Comparison of ENCODE assay signal across 7 mouse cellular contexts in genomic region chr7:28218951-28219740, GRCm38 (mm10). TPM values are rescaled to one million over a fixed set of nuclear protein-coding genes. Genes with fewer than 3 reads are reported as not detected.
A peak's percentile ranks its signal among the peaks of the same experiment; 100 is the strongest.
DNase-seq lines count a peak whose midpoint lies in the region; ATAC-seq and TF ChIP-seq lines count a peak whose summit lies in the region.
"Not testable (repeated sequence)": the region's sequence is repeated elsewhere in the genome, so short reads cannot be mapped to it uniquely, and the experiment has no call there.

No protein-coding gene starts in this region.

- H3K4me2 ChIP-seq in forebrain, embryonic 14.5 days (ENCODE audit: low read length); midbrain, postnatal 0 days (ENCODE audit: low read depth, low read length, poor library complexity, severe bottlenecking): not testable (repeated sequence)
- H3K4me2 ChIP-seq in hindbrain, postnatal 0 days (ENCODE audit: low read depth, low read length) = peak overlapping the region; percentile 27; the same call in 1 of the 2 replicates

- 69% methylated on average over 20 of the region's 20 CpGs for WGBS in forebrain, embryonic 14.5 days
- 60% methylated on average over 20 of the region's 20 CpGs for WGBS in hindbrain, postnatal 0 days
- 78% methylated on average over 20 of the region's 20 CpGs for WGBS in midbrain, postnatal 0 days

- not testable (repeated sequence) for H3K27ac ChIP-seq in forebrain, embryonic 14.5 days (ENCODE audit: low read depth, low read length); hindbrain, postnatal 0 days; midbrain, postnatal 0 days (ENCODE audit: low read depth, low read length)

- H3K4me3 ChIP-seq in forebrain, embryonic 14.5 days (ENCODE audit: low read depth, low read length); hindbrain, postnatal 0 days (ENCODE audit: low read length); midbrain, postnatal 0 days (ENCODE audit: low read depth, low read length): not testable (repeated sequence)

- not testable (repeated sequence) for H3K27me3 ChIP-seq in forebrain, embryonic 14.5 days (replicated peaks; ENCODE audit: control insufficient read depth, insufficient read depth, low read length); hindbrain, postnatal 0 days (ENCODE audit: insufficient read depth, low read length); midbrain, postnatal 0 days (ENCODE audit: insufficient read depth, low read length)

- TF ChIP-seq CTCF in hindbrain, postnatal 0 days (IDR thresholded peaks at IDR 0.05; ENCODE audit: low read depth) = 0 out of 2 replicates have a peak, but pooled peaks have one; percentile 6
- TF ChIP-seq CTCF in midbrain, postnatal 0 days (IDR thresholded peaks at IDR 0.05) = not testable (repeated sequence)

- peak; percentile 25 for DNase-seq in adipocyte (ENCODE audit: low spot score)
- peak; percentile 18 to 39 for DNase-seq in cerebellum, adult 18-20 months
- peak; percentile 77 for DNase-seq in forebrain, embryonic 14.5 days (ENCODE audit: low spot score)
- DNase-seq in hindbrain, postnatal 0 days (ENCODE audit: low spot score) = peak; percentile 82
- peak; percentile 35 to 51 for DNase-seq in kidney, postnatal 4 days
- peak; percentile 49 to 57 for DNase-seq in left cerebral cortex, adult 18-20 months (ENCODE audit: low spot score in 2 of 2)
- peak; percentile 79 for DNase-seq in midbrain, postnatal 0 days (ENCODE audit: low spot score)

- H3K9me3 ChIP-seq in forebrain, embryonic 14.5 days (replicated peaks; ENCODE audit: control insufficient read depth, low read length); hindbrain, postnatal 0 days (ENCODE audit: low read length); midbrain, postnatal 0 days (ENCODE audit: low read length): not testable (repeated sequence)

- not testable (repeated sequence) for ATAC-seq in forebrain, embryonic 14.5 days; hindbrain, postnatal 0 days; midbrain, postnatal 0 days (ENCODE audit: low FRiP score)

- not testable (repeated sequence) for H3K36me3 ChIP-seq in forebrain, embryonic 14.5 days (ENCODE audit: control insufficient read depth, insufficient read depth, low read length); hindbrain, postnatal 0 days (ENCODE audit: insufficient read depth, low read length); midbrain, postnatal 0 days (ENCODE audit: insufficient read depth, low read length)

- not testable (repeated sequence) for H3K4me1 ChIP-seq in forebrain, embryonic 14.5 days (ENCODE audit: control insufficient read depth, insufficient read depth, low read length); hindbrain, postnatal 0 days (ENCODE audit: insufficient read depth, low read length); midbrain, postnatal 0 days (ENCODE audit: insufficient read depth, low read length)

- H3K9ac ChIP-seq in forebrain, embryonic 14.5 days (ENCODE audit: low read length); hindbrain, postnatal 0 days (replicated peaks; ENCODE audit: low read length); midbrain, postnatal 0 days (replicated peaks; ENCODE audit: low read length, poor library complexity, severe bottlenecking): not testable (repeated sequence)

RNA-seq across cellular contexts. Expression of gene Dyrk1b, which starts 39.9 kb away (rescaled TPM):
- 9.9 and 13.7 TPM in 2 replicates for polyA plus RNA-seq in forebrain, embryonic 14.5 days (2014; fragmentation: Nextera tagmentation; extraction: Ambion mirVana)
- total RNA-seq in hindbrain, postnatal 0 days (2014; rRNA removed) = 36.7 and 43.6 TPM in 2 replicates
- 7.8 and 8.4 TPM in 2 replicates for polyA plus RNA-seq in hindbrain, postnatal 0 days (2015; fragmentation: Nextera tagmentation; extraction: Ambion mirVana)
- total RNA-seq in left cerebral cortex, adult 18-20 months (2021) = 10 to 100 TPM; 39.6 to 40.6 TPM
- 28.8 and 33.3 TPM in 2 replicates for total RNA-seq in midbrain, postnatal 0 days (2014; rRNA removed)
- 8.0 TPM in 2 replicates for polyA plus RNA-seq in midbrain, postnatal 0 days (2015; fragmentation: Nextera tagmentation; extraction: Ambion mirVana)

RNA-seq across cellular contexts. Expression of gene Eid2, which starts 48.5 kb away (rescaled TPM):
- polyA plus RNA-seq in forebrain, embryonic 14.5 days (2014; fragmentation: Nextera tagmentation; extraction: Ambion mirVana) = 6.0 and 8.6 TPM in 2 replicates
- total RNA-seq in hindbrain, postnatal 0 days (2014; rRNA removed) = 48.4 and 70.7 TPM in 2 replicates
- polyA plus RNA-seq in hindbrain, postnatal 0 days (2015; fragmentation: Nextera tagmentation; extraction: Ambion mirVana) = 21.0 and 22.3 TPM in 2 replicates
- 10 to 100 TPM; 62.3 to 65.2 TPM for total RNA-seq in left cerebral cortex, adult 18-20 months (2021)
- 78.8 and 81.3 TPM in 2 replicates for total RNA-seq in midbrain, postnatal 0 days (2014; rRNA removed)
- polyA plus RNA-seq in midbrain, postnatal 0 days (2015; fragmentation: Nextera tagmentation; extraction: Ambion mirVana) = 21.2 and 29.0 TPM in 2 replicates

RNA-seq across cellular contexts. Expression of gene Fbl, which starts 49.6 kb away (rescaled TPM):
- polyA plus RNA-seq in forebrain, embryonic 14.5 days (2014; fragmentation: Nextera tagmentation; extraction: Ambion mirVana) = 36.0 and 38.3 TPM in 2 replicates
- 23.5 and 24.4 TPM in 2 replicates for total RNA-seq in hindbrain, postnatal 0 days (2014; rRNA removed)
- polyA plus RNA-seq in hindbrain, postnatal 0 days (2015; fragmentation: Nextera tagmentation; extraction: Ambion mirVana) = 70.7 and 73.7 TPM in 2 replicates
- 10 to 100 TPM; 47.8 to 60.2 TPM for total RNA-seq in left cerebral cortex, adult 18-20 months (2021)
- 31.9 and 34.4 TPM in 2 replicates for total RNA-seq in midbrain, postnatal 0 days (2014; rRNA removed)
- 51.9 and 60.9 TPM in 2 replicates for polyA plus RNA-seq in midbrain, postnatal 0 days (2015; fragmentation: Nextera tagmentation; extraction: Ambion mirVana)

RNA-seq across cellular contexts. Expression of gene Eid2b, which starts 58.4 kb away (rescaled TPM):
- 33.3 and 35.1 TPM in 2 replicates for polyA plus RNA-seq in forebrain, embryonic 14.5 days (2014; fragmentation: Nextera tagmentation; extraction: Ambion mirVana)
- total RNA-seq in hindbrain, postnatal 0 days (2014; rRNA removed) = 34.6 and 38.2 TPM in 2 replicates
- polyA plus RNA-seq in hindbrain, postnatal 0 days (2015; fragmentation: Nextera tagmentation; extraction: Ambion mirVana) = 42.3 and 45.1 TPM in 2 replicates
- total RNA-seq in left cerebral cortex, adult 18-20 months (2021) = 10 to 100 TPM; 30.2 to 30.8 TPM
- total RNA-seq in midbrain, postnatal 0 days (2014; rRNA removed) = 44.0 and 64.2 TPM in 2 replicates
- 50.9 and 52.8 TPM in 2 replicates for polyA plus RNA-seq in midbrain, postnatal 0 days (2015; fragmentation: Nextera tagmentation; extraction: Ambion mirVana)

Comparison
In these comparisons a context has a peak if more than half of its experiments do, and no peak if none do; other contexts are left out.
1. DNase-seq: peak in every context shown above with its lines; median percentile 82 in hindbrain, postnatal 0 days; 79 in midbrain, postnatal 0 days; 77 in forebrain, embryonic 14.5 days; 53 in left cerebral cortex, adult 18-20 months; 43 in kidney, postnatal 4 days; 28 in cerebellum, adult 18-20 months; 25 in adipocyte.